Mouse (Mus musculus): Measurements from ENCODE around the gene Hist1h2bh. TPM values are rescaled to one million over a fixed set of nuclear protein-coding genes. Genes with fewer than 3 reads are reported as not detected.
"Not testable (repeated sequence)": the region's sequence is repeated elsewhere in the genome, so short reads cannot be mapped to it uniquely, and the experiment has no call there.

The Hist1h2bh gene
- 0.12 TPM in 1 of 2 replicates, not detected in the other for polyA plus RNA-seq (2015; fragmentation: Nextera tagmentation; extraction: Ambion mirVana)

DNA sequence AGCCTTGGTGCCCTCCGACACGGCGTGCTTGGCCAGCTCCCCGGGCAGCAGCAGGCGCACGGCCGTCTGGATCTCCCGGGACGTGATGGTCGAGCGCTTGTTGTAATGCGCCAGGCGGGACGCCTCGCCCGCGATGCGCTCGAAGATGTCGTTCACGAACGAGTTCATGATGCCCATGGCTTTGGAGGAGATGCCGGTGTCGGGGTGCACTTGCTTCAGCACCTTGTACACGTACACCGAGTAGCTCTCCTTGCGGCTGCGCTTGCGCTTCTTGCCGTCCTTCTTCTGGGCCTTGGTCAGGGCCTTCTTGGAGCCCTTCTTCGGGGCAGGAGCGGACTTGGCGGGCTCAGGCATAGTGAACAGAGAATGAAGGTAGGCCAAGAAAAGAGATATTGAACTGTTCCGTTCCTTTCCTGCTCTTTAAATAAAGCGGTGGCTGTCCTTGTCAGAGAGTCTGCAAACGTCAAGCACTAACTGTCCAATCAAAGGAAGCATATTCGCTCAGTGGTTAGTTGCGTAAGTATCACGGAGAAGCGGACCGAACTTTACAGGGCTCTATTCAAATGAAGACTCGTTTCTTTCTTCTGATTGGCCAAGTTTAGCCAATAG lies at the start of gene Hist1h2bh:
Hist1h2bh (minus strand) TSS at position 394 of the 609 bp plus-strand sequence.
- ATAC-seq: peak; percentile 91
- H3K9me3 ChIP-seq (ENCODE audit: low read length); H3K27me3 ChIP-seq (replicated peaks; ENCODE audit: insufficient read depth, low read length); H3K36me3 ChIP-seq (ENCODE audit: insufficient read depth, low read length); H3K4me1 ChIP-seq (ENCODE audit: insufficient read depth, low read depth, low read length): not testable (repeated sequence)
- peak within 1 kb of the TSS; percentile 63 for H3K4me2 ChIP-seq (replicated peaks; ENCODE audit: low read depth, low read length)
- H3K9ac ChIP-seq (replicated peaks; ENCODE audit: low read depth): peak within 1 kb of the TSS; percentile 34
- WGBS: under 1% methylated on average over 27 of the region's 42 CpGs
- DNase-seq (ENCODE audit: low spot score): peak; percentile 98
- H3K27ac ChIP-seq (ENCODE audit: low read length): peak within 1 kb of the TSS; percentile 86
- H3K4me3 ChIP-seq (ENCODE audit: low read depth, low read length): peak within 1 kb of the TSS; percentile 49

DNA sequence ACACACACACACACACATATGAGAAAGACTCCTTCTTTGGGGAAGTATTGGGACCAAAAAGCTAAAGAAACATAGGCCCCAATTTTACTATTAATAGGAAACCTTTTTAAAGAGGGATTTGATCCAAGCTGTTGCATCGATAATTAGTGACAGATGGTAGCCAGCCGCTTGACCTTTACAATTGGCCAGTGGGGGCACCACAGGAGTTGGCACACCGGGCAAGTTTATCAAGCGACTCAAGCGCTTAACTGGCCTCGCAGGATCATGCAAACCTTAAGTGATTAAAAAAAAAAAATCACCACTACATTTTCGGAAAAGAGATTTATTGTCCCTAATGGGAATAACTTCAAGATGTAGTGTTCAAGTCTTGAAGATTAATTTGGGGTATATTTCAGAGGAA lies 49.4 kb upstream of the Hist1h2bh start:
- no peak for DNase-seq (ENCODE audit: low spot score)
- no peak for ATAC-seq
- Histone ChIP-seq H3K4me3 (ENCODE audit: low read depth, low read length) (no peak overlapping the region), H3K9ac (replicated peaks; ENCODE audit: low read depth) (no peak overlapping the region), H3K4me1 (ENCODE audit: insufficient read depth, low read depth, low read length) (no peaks in the 10 kb centered on the region), H3K27ac (ENCODE audit: low read length) (no peak overlapping the region; the same call in 1 of the 2 replicates), H3K36me3 (ENCODE audit: insufficient read depth, low read length) (no peaks in the 10 kb centered on the region), H3K27me3 (replicated peaks; ENCODE audit: insufficient read depth, low read length) (no peaks in the 10 kb centered on the region), H3K9me3 (ENCODE audit: low read length) (no peaks in the 10 kb centered on the region), H3K4me2 (replicated peaks; ENCODE audit: low read depth, low read length) (no peak overlapping the region)
- 64% methylated on average over 7 of the region's 7 CpGs for WGBS
- TF ChIP-seq EP300 (IDR thresholded peaks at IDR 0.05): no peak
- TF ChIP-seq CTCF (IDR thresholded peaks at IDR 0.05): no peak

DNA sequence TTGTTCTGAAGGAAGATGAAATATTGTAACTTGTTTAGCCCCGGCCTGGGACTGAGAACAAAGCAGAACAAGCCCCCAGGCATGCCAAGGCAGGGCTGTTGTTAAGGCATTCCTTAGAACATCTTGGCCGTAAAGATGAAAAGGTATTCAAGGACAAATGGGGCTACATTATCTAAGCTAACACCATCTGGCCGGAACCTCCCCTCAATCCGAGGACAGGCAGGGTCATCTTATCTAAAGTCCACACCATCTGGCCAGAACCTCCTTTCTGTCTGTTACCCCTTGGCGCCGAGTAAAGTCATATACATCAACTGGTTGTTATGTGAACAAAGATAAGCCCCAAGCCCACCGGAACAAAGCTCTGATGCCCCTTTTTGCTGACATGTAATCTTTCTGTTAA lies 48.7 kb upstream of the Hist1h2bh start:
- not testable (repeated sequence) for H3K4me2 ChIP-seq (replicated peaks; ENCODE audit: low read depth, low read length); H3K27ac ChIP-seq (ENCODE audit: low read length); H3K9me3 ChIP-seq (ENCODE audit: low read length); H3K4me1 ChIP-seq (ENCODE audit: insufficient read depth, low read depth, low read length); DNase-seq (ENCODE audit: low spot score); ATAC-seq; H3K36me3 ChIP-seq (ENCODE audit: insufficient read depth, low read length); H3K9ac ChIP-seq (replicated peaks; ENCODE audit: low read depth); H3K4me3 ChIP-seq (ENCODE audit: low read depth, low read length); H3K27me3 ChIP-seq (replicated peaks; ENCODE audit: insufficient read depth, low read length)
- 82% methylated on average over 7 of the region's 7 CpGs for WGBS

DNA sequence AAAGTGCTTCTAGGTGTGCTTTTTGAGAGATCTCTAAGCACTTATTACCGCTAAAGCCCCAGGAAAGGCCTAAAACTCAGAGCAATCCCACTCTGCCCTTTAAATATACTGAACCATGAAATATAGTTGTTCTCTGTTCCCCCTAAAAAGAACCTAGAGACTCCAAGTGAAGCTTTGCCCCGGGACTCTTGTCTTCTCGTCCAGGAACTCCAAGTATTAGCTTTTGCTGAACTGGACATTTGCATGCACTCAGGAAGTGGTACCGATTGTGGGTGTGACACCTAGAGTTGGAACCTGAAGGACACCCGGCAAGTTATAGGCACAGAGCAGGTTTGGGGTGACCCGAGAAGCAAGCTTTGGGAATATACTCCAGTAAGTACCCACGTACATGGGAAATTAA lies 48.0 kb upstream of the Hist1h2bh start:
- ATAC-seq: no peak
- TF ChIP-seq CTCF (IDR thresholded peaks at IDR 0.05) (no peak), EP300 (IDR thresholded peaks at IDR 0.05) (no peak)

DNA sequence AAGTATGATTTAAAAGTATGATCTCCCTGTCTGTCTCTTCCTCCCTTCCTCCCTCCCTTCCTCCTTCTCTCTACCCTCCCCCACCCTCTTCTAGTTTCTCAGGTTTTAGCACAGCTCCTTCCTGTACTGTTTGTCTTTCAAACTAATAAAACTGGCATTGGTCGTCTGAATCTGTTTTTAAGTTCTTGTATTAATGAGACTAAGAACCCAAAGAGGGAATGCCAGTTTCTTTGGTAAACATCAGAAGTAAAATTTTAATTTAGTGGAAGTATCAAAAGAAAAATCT lies 43.7 kb upstream of the Hist1h2bh start:
- Histone ChIP-seq H3K4me3 (ENCODE audit: low read depth, low read length) (peak overlapping the region; percentile 52; the same call in 1 of the 2 replicates), H3K27ac (ENCODE audit: low read length) (peak overlapping the region; percentile 92)
- DNase-seq (ENCODE audit: low spot score): no peak

More for the DNA sequence above, 48.0 kb upstream of the Hist1h2bh start:
- H3K36me3 ChIP-seq (ENCODE audit: insufficient read depth, low read length): no peaks in the 10 kb centered on the region
- WGBS: 85% methylated on average over 7 of the region's 7 CpGs
- no peak for DNase-seq (ENCODE audit: low spot score)
- no peak overlapping the region for H3K27ac ChIP-seq (ENCODE audit: low read length)
- no peak overlapping the region for H3K9ac ChIP-seq (replicated peaks; ENCODE audit: low read depth)
- no peak overlapping the region for H3K4me2 ChIP-seq (replicated peaks; ENCODE audit: low read depth, low read length)
- no peaks in the 10 kb centered on the region for H3K27me3 ChIP-seq (replicated peaks; ENCODE audit: insufficient read depth, low read length)
- no peak overlapping the region for H3K4me3 ChIP-seq (ENCODE audit: low read depth, low read length)
- no peaks in the 10 kb centered on the region for H3K9me3 ChIP-seq (ENCODE audit: low read length)
- 0 out of 2 replicates have a peak, but pooled peaks cover 2% of the 10 kb centered on the region for H3K4me1 ChIP-seq (ENCODE audit: insufficient read depth, low read depth, low read length)

DNA sequence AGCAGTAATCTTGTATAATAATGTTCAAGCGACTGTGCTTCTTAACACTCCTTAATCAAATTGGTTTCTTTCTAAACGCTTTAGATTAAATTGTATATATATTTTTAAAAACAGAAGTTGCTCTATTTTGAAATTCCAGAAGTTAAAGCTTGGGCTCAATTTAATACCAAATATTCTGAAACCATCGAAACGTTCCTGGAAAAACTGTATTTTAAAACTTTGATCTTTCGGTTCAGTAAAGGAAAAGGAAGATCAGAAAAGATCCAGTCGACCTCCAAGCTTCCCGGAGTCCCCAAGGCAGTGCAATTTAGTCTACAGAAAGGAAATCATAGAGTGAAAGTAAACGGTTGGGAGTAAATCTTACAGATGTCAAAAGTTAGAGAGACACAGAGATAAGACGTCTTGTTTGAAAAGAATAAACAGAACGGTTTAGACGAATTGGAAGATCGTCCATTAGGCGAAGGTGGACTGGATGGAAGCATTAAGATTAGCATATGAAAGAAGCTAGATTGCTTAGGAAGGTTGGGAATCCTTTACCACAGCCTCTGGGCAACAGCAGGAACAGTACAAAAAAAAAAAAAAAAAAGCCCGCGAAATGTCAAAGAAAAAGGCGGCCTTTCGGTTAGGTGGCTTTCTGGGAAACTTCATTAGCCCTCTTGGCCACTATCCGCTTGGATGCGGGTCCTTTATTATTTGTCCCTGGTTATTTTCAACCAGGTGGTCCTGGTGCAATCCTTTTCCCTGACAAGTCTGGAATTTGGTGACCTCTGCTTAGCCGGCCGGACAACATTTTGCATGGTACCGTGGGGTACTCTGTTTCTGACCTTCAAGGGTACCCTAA lies 43.1 kb upstream of the Hist1h2bh start:
- H3K9ac ChIP-seq (replicated peaks; ENCODE audit: low read depth): peak overlapping the region; percentile 46
- peaks cover 10% of the 10 kb centered on the region for H3K4me1 ChIP-seq (ENCODE audit: insufficient read depth, low read depth, low read length)
- H3K4me3 ChIP-seq (ENCODE audit: low read depth, low read length): peak overlapping the region; percentile 52
- DNase-seq (ENCODE audit: low spot score) (peak; percentile 60), ATAC-seq (no peak)
- H3K27ac ChIP-seq (ENCODE audit: low read length): peak overlapping the region; percentile 92
- H3K27me3 ChIP-seq (replicated peaks; ENCODE audit: insufficient read depth, low read length): no peaks in the 10 kb centered on the region
- TF ChIP-seq EP300 (IDR thresholded peaks at IDR 0.05) (no peak), CTCF (IDR thresholded peaks at IDR 0.05) (no peak)
- no peaks in the 10 kb centered on the region for H3K9me3 ChIP-seq (ENCODE audit: low read length)
- 3% methylated on average over 22 of the region's 22 CpGs for WGBS
- H3K36me3 ChIP-seq (ENCODE audit: insufficient read depth, low read length): no peaks in the 10 kb centered on the region
- peak overlapping the region; percentile 62 for H3K4me2 ChIP-seq (replicated peaks; ENCODE audit: low read depth, low read length)

More for the DNA sequence above, 43.7 kb upstream of the Hist1h2bh start:
- 3% methylated on average over 1 of the region's 1 CpGs for WGBS
- Histone ChIP-seq H3K4me2 (replicated peaks; ENCODE audit: low read depth, low read length) (peak overlapping the region; percentile 62), H3K36me3 (ENCODE audit: insufficient read depth, low read length) (no peaks in the 10 kb centered on the region), H3K9ac (replicated peaks; ENCODE audit: low read depth) (peak overlapping the region; percentile 46), H3K27me3 (replicated peaks; ENCODE audit: insufficient read depth, low read length) (no peaks in the 10 kb centered on the region), H3K4me1 (ENCODE audit: insufficient read depth, low read depth, low read length) (peaks cover 10% of the 10 kb centered on the region), H3K9me3 (ENCODE audit: low read length) (no peaks in the 10 kb centered on the region)
- no peak for ATAC-seq
- no peak for TF ChIP-seq EP300 (IDR thresholded peaks at IDR 0.05)
- no peak for TF ChIP-seq CTCF (IDR thresholded peaks at IDR 0.05)

All from lung, postnatal 0 days (tissue).